Mouse (Mus musculus) neural tube, embryonic 15.5 days (tissue): ENCODE measurements at regions not wholly inside any gene's neighbourhood (a gene's known extent, or its start where the extent isn't known, plus 50 kb on each side); places are given as distances from the start of the nearest gene placed in this dataset.

Source experiments
- ATAC-seq: fragments of 200-750 bp; cut with Nextera tagmentation; 2 replicates; pipeline ENCODE4 v1.8.0; 2017; ENCODE audit warnings: mild to moderate bottlenecking, moderate TSS enrichment, moderate library complexity; ENCODE audit not compliant: low FRiP score
- H3K27ac ChIP-seq: fragments of 300-500 bp; sonication (generic); replicated peaks from 2 replicates; pipeline ENCODE4 v1.5.1; 2015; ENCODE audit warnings: mild to moderate bottlenecking, inconsistent platforms
- H3K27me3 ChIP-seq: fragments of 300-500 bp; sonication (generic); replicated peaks from 2 replicates; pipeline ENCODE4 v1.6.1; 2015; ENCODE audit warnings: inconsistent platforms
- H3K36me3 ChIP-seq: fragments of 300-500 bp; sonication (generic); 2 replicates; pipeline ENCODE4 v1.6.1; 2015; ENCODE audit warnings: inconsistent platforms
- H3K4me1 ChIP-seq: fragments of 300-500 bp; sonication (generic); 2 replicates; pipeline ENCODE4 v1.6.1; 2015; ENCODE audit warnings: inconsistent platforms
- H3K4me2 ChIP-seq: fragments of 300-500 bp; sonication (generic); 2 replicates; pipeline ENCODE4 v1.6.1; 2015; ENCODE audit warnings: inconsistent platforms, mild to moderate bottlenecking, moderate library complexity
- H3K4me3 ChIP-seq: fragments of 300-500 bp; sonication (generic); replicated peaks from 2 replicates; pipeline ENCODE4 v1.5.1; 2015; ENCODE audit warnings: mild to moderate bottlenecking, inconsistent platforms
- H3K9ac ChIP-seq: fragments of 300-500 bp; sonication (generic); replicated peaks from 2 replicates; pipeline ENCODE4 v1.6.1; 2015; ENCODE audit warnings: mild to moderate bottlenecking, inconsistent platforms
- H3K9me3 ChIP-seq: fragments of 300-500 bp; sonication (generic); replicated peaks from 2 replicates; pipeline ENCODE4 v1.6.1; 2016; ENCODE audit warnings: inconsistent platforms
- WGBS: fragments of 180-500 bp; shearing (Covaris S2); methylation state at CpG from one replicate; pipeline ENCODE4 v1.1.7; 2015; ENCODE audit warnings: mixed read lengths; 5-methylcytosine and 5-hydroxymethylcytosine counted together

DNA sequence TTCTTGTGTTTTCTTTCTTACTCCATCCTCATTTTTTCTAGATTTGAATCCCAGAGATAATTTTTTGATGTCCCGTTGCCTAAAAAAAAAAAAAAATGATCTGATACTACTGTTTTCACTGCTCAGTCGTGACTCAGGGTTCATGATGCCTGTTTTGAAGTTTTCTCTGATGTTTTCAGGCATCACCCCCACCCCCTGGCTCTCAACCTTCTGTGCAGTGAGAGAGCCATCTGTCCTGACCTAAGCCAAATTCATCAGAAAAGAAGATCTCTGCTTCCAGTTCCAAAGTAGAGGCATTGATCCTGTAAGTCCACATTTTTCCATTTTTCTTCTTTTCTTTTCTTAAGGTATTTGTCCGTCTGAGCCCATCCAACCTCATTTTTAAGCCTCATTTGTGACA lies 423.3 kb downstream of the Col12a1 start:
- H3K9ac ChIP-seq = no peak overlapping the region
- 83% methylated on average over 3 of the region's 3 CpGs for WGBS
- no peaks in the 10 kb centered on the region for H3K9me3 ChIP-seq
- H3K27me3 ChIP-seq = no peaks in the 10 kb centered on the region
- H3K4me1 ChIP-seq = no peaks in the 10 kb centered on the region
- no peak for ATAC-seq
- H3K36me3 ChIP-seq = no peaks in the 10 kb centered on the region
- no peak overlapping the region for H3K27ac ChIP-seq
- no peak overlapping the region for H3K4me3 ChIP-seq
- H3K4me2 ChIP-seq = no peak overlapping the region

DNA sequence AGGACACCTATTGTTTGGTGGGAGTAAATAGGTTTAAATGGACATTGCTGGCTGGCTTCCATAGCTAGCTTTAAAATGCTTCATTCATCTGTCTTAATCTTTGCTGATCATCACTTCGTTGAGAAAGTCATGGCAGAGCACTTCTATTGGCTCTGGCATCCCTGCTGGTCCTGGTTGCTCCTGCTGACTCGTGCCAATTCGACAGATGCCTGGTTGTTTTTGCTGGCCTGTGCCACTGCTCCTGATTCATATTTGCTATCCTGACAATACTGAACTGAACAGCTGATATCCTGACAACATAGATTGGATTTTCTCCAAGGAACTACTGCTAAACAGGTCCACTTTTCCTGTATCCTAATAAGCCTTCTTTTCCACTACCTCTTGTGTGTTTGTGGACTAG lies 417.1 kb downstream of the Col12a1 start:
- no peak overlapping the region for H3K27ac ChIP-seq
- H3K9ac ChIP-seq = no peak overlapping the region
- no peaks in the 10 kb centered on the region for H3K9me3 ChIP-seq
- H3K4me2 ChIP-seq = no peak overlapping the region
- no peaks in the 10 kb centered on the region for H3K27me3 ChIP-seq
- ATAC-seq = no peak
- no peak overlapping the region for H3K4me3 ChIP-seq
- H3K36me3 ChIP-seq = no peaks in the 10 kb centered on the region
- 78% methylated on average over 3 of the region's 3 CpGs for WGBS
- H3K4me1 ChIP-seq = no peaks in the 10 kb centered on the region

DNA sequence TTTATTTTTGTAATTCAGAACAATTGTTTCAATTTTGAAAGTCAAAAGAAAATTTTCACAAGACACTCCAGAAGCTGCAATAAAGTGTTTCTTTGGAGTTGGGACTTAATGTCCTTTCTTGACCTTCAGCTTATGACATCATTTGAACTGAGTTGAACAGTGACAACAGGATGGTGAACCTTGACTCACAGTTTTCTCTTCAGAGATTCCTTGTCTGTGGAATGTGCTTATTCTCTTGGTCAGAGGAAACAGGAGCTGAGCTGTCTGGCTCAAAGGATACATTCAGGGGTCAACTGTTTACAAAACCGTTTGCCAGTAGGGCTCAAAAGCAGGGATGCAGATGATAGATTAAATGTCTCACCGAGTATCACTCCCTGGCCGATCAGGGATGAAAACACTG lies 408.0 kb downstream of the Col12a1 start:
- H3K36me3 ChIP-seq = no peaks in the 10 kb centered on the region
- WGBS = 82% methylated on average over 3 of the region's 3 CpGs
- H3K4me1 ChIP-seq = no peaks in the 10 kb centered on the region
- H3K27ac ChIP-seq = no peak overlapping the region
- no peak overlapping the region for H3K4me2 ChIP-seq
- no peaks in the 10 kb centered on the region for H3K27me3 ChIP-seq
- no peak overlapping the region for H3K9ac ChIP-seq
- no peak overlapping the region for H3K4me3 ChIP-seq
- ATAC-seq = no peak
- H3K9me3 ChIP-seq = no peaks in the 10 kb centered on the region

DNA sequence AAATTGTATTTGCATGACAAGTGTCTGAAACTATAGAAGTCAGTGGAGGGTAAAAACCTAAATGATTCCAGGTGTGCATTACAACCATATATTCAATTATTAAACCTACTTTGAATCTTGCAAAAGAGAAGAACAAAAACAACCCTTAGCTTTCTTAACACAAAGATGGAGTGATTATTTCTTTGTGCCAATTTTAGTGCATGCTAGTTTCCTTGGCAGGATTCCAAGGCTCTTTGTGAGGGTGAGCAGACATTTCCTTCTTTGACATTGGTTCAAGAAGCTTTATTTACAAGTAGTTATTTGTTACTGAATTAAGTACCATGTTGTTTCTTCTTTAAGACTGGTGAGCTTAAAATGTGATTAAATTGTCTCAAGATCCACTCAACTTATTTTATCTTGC lies 401.2 kb downstream of the Col12a1 start:
- Histone ChIP-seq H3K27me3 (no peaks in the 10 kb centered on the region), H3K9me3 (no peaks in the 10 kb centered on the region), H3K9ac (no peak overlapping the region)

DNA sequence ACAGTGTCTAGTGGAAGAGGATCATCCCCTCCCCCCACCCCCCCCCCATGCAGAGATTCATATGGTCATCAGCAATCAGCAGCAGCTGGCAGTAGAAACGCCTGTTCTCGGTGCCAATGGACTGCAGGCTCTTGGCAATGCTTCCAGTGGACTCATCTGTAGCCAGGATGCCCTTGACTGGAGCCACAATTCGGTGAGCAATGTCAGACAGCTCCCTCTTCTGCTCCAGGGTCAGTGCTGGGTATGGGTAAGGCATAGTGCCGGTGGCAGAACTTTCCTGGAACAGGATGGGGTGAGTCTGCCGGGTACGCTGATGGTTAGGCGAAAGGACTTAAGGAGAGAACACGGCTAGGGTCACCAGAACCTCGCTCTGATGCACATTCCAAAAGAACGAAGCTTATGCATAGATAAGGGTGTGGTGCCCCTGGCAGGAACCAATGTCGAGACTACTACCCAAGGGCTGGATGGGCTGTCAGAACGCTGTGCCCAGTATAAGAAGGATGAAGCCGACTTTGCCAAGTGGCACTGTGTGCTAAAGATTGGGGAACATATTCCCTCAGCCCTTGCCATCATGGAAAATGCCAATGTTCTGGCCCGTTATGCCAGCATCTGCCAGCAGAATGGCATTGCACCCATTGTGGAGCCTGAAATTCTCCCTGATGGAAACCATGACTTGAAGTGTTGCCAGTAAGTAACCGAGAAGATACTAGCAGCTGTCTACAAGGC lies 372.1 kb downstream of the Col12a1 start:
- no peak overlapping the region for H3K4me2 ChIP-seq
- 92% methylated on average over 15 of the region's 15 CpGs for WGBS
- no peak overlapping the region for H3K9ac ChIP-seq
- H3K36me3 ChIP-seq = no peaks in the 10 kb centered on the region
- H3K4me3 ChIP-seq = no peak overlapping the region
- H3K27me3 ChIP-seq = no peaks in the 10 kb centered on the region
- ATAC-seq = 0 out of 2 replicates have a peak, but pooled peaks have one; percentile 17
- H3K9me3 ChIP-seq = 0 out of 2 replicates have a peak, but pooled peaks cover 3% of the 10 kb centered on the region
- no peaks in the 10 kb centered on the region for H3K4me1 ChIP-seq
- H3K27ac ChIP-seq = no peak overlapping the region

More for the DNA sequence above, 401.2 kb downstream of the Col12a1 start:
- no peak for ATAC-seq
- Histone ChIP-seq H3K4me2 (no peak overlapping the region), H3K4me3 (no peak overlapping the region), H3K4me1 (no peaks in the 10 kb centered on the region), H3K27ac (no peak overlapping the region), H3K36me3 (no peaks in the 10 kb centered on the region)

DNA sequence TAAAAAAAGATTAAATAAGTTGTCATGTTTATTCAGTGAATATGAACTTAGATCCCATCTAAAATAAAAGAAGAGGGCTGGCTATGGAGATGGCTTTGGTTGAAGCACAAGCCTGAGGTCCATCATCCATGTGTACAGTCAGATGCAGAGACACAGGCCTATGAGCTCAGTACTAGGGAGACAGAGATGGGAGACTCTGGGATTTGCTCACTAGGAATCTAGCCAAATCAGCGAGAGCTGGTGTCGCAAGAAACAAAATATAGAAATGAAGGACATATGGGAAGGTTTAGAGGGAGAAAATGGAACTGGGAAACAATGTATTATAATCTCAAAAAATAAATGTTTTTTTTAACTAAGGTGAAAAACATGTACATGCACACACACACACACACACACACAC lies 326.6 kb downstream of the Col12a1 start:
- no peak overlapping the region for H3K9ac ChIP-seq
- H3K4me2 ChIP-seq = no peak overlapping the region
- no peaks in the 10 kb centered on the region for H3K9me3 ChIP-seq
- no peak overlapping the region for H3K27ac ChIP-seq
- ATAC-seq = no peak
- H3K4me3 ChIP-seq = no peak overlapping the region
- no peaks in the 10 kb centered on the region for H3K4me1 ChIP-seq
- H3K36me3 ChIP-seq = no peaks in the 10 kb centered on the region
- no peaks in the 10 kb centered on the region for H3K27me3 ChIP-seq
- 94% methylated on average over 2 of the region's 2 CpGs for WGBS

DNA sequence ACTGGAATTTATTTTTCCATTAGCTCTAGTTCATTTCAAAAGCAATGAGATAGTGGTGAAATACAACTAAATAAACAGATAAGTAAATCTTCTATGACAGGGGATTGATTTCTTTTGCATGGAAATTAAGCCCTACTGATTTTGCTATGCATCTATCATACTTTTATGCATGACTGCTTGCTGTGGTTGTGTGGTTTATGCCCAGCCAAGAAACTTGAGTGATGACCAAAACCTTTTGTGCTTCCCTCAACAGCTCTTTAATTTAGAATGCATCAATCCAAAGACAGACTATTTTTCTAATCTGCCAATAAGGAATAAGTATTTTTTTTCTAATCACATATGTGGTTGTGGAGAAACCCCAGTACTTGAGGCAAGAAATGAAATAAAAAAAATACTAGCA lies 303.6 kb downstream of the Col12a1 start:
- H3K4me2 ChIP-seq = no peak overlapping the region
- H3K36me3 ChIP-seq = no peaks in the 10 kb centered on the region
- no peak overlapping the region for H3K4me3 ChIP-seq
- ATAC-seq = no peak
- no peaks in the 10 kb centered on the region for H3K4me1 ChIP-seq
- H3K27ac ChIP-seq = no peak overlapping the region
- H3K9me3 ChIP-seq = no peaks in the 10 kb centered on the region
- H3K9ac ChIP-seq = no peak overlapping the region
- no peaks in the 10 kb centered on the region for H3K27me3 ChIP-seq

DNA sequence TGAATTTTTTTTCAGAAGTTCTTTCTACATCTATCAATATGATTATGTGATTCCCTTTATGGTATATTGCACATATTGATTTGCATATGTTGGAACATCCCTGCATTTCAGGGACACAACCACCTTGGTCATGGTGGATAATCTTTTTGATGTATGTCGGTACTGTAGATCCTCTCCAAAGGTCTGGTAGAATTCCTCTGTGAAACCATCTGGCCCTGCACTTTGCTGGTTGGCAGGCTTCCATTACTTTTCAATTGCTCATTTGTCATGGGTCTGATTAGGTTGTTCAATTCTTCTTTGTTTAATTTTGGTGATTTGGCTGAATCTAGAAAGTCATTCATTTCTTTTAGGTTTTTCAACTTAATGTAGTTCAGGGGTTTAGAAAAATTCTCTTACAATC lies 288.2 kb downstream of the Col12a1 start:
- H3K27me3 ChIP-seq = no peaks in the 10 kb centered on the region
- no peak overlapping the region for H3K4me3 ChIP-seq
- no peaks in the 10 kb centered on the region for H3K36me3 ChIP-seq
- no peak overlapping the region for H3K27ac ChIP-seq
- no peak overlapping the region for H3K9ac ChIP-seq
- ATAC-seq = no peak
- no peaks in the 10 kb centered on the region for H3K4me1 ChIP-seq
- WGBS = 48% methylated on average over 1 of the region's 1 CpGs
- H3K9me3 ChIP-seq = no peaks in the 10 kb centered on the region
- H3K4me2 ChIP-seq = no peak overlapping the region

DNA sequence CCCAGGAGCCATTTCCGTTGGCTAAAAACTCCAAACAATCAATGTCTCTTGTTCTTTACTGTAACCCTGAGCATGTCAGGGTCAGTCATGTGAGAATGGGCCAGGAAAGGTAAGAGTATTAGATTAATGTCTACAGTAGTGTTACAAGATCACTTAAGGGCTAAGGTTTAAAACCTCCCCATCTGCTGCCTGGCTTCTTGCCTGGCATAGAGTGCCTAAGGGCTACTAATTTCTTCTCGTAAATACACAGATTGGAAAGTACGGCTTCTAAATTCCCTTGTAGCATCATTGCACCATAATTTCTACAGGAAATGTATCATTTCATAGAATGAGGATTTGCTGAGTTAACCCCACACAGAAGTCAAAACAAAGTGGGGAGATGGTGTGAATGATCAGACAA lies 281.0 kb downstream of the Col12a1 start:
- no peak overlapping the region for H3K4me2 ChIP-seq
- no peaks in the 10 kb centered on the region for H3K4me1 ChIP-seq

DNA sequence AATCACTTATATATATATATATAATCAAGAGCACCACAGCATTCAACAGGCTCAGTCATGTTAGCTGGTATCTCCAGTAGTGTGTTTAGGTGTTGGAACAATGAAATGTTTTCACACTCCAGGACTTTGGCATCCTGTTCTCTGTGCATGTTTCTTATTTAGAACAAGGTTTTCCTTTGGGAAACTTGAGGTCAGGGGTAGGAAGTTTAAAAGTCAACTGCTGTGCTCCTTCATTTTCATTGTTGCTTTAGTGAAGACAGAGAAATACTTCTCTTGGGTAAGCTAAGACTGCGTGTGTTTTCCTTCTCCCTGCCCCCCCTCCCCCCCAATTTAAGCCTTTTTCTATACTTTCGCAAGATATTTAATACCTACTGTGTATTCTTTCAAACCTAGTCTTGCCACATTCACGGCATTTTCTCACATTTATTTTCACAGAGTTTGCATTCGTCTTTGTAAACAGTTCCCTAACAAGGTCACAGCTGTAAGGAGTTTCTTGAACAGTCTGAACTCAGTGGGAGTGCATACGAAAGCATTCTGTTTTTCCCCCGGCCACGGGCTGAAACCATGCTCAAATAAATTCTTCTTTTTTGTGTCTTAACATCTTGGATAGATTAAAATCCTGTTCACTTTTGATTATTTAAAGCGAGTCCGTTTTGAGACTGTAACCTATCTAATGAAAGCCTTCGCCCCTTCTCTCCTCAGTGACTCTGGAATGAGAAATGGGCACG lies 279.2 kb downstream of the Col12a1 start:
- Histone ChIP-seq H3K27ac (no peak overlapping the region), H3K36me3 (no peaks in the 10 kb centered on the region), H3K9ac (no peak overlapping the region), H3K4me1 (no peaks in the 10 kb centered on the region), H3K4me3 (no peak overlapping the region), H3K27me3 (no peaks in the 10 kb centered on the region), H3K4me2 (no peak overlapping the region), H3K9me3 (no peaks in the 10 kb centered on the region)
- no peak for ATAC-seq
- WGBS = 61% methylated on average over 11 of the region's 11 CpGs

More for the DNA sequence above, 281.0 kb downstream of the Col12a1 start:
- ATAC-seq = no peak
- Histone ChIP-seq H3K9ac (no peak overlapping the region), H3K27me3 (no peaks in the 10 kb centered on the region), H3K9me3 (no peaks in the 10 kb centered on the region), H3K4me3 (no peak overlapping the region), H3K36me3 (no peaks in the 10 kb centered on the region), H3K27ac (no peak overlapping the region)
- 79% methylated on average over 3 of the region's 3 CpGs for WGBS

DNA sequence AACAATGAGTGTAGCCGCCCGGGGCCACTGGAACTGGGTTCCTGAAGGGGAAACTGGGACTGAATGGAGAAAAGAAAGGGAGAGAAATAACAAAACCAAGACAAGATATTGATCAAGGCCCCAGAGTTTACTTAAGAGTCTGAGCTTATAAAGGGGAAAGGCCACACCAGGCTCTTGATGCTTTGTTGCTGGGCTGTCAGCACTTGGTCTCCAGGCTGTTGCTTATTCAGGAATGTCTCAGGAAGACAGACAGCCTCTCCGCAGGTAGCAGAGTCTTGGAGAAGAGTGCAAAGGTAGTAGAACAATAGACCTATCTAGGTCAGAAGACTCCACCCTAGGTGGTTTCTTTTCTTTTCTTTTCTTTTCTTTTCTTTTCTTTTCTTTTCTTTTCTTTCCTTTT lies 263.4 kb downstream of the Col12a1 start:
- Histone ChIP-seq H3K27me3 (no peaks in the 10 kb centered on the region), H3K9ac (no peak overlapping the region), H3K27ac (no peak overlapping the region), H3K4me2 (no peak overlapping the region), H3K36me3 (no peaks in the 10 kb centered on the region), H3K4me3 (no peak overlapping the region), H3K4me1 (no peaks in the 10 kb centered on the region), H3K9me3 (no peaks in the 10 kb centered on the region)
- ATAC-seq = no peak
- WGBS = 50% methylated on average over 3 of the region's 3 CpGs

DNA sequence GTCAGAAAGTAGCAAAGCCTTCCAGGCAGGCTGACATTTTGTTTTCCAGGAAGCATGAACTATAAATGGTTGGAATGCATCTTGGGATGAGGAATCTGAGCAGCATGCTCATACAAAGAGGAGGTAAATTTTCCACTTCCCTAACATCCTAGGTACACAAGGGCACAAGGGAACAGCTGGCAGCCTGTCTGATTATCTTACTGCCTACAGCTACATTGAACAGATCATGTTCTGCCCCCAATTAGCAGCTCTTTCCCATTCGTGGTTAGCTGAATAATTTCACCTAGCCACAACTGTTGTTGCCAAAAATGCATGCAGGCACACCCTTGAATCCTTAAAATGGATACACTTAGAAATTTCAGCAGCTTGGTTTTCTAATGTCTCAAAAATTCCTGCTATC lies 239.5 kb downstream of the Col12a1 start:
- Histone ChIP-seq H3K4me3 (no peak overlapping the region), H3K4me1 (no peaks in the 10 kb centered on the region), H3K9me3 (no peaks in the 10 kb centered on the region), H3K36me3 (no peaks in the 10 kb centered on the region), H3K9ac (no peak overlapping the region), H3K4me2 (no peak overlapping the region), H3K27ac (no peak overlapping the region), H3K27me3 (no peaks in the 10 kb centered on the region)
- no peak for ATAC-seq
- WGBS = 37% methylated on average over 1 of the region's 1 CpGs
